Mouse (Mus musculus): ENCODE data around the gene Tmem201.

DNA sequence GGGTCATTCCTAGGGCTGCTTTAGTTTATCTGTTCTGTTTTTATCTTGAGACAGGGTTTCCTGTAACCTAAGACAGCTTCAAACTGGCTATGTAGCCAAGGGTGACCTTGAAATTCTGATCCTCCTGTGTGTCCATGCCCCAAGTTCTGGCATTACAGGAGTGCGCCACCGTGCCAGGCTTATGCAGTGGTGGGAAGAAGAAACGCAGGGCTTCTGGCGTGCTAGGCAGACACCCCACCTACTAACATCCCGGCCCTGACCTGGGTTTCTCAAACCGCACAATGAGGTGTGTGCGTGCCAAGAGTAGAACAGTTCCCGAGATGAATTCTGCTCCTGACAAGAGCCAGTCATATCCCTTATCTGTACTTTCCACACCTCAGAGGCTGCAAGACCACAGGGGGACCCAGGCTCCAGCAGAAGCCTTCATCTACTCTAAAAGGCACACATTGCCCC lies 47.0 kb downstream of the Tmem201 start:
- no peak for TF ChIP-seq CTCF (IDR thresholded peaks at IDR 0.05; ENCODE audit: insufficient read depth, low read length)
- TF ChIP-seq POLR2A (IDR thresholded peaks at IDR 0.05; ENCODE audit: borderline replicate concordance, extremely low read depth, low read depth, low read length), result no peak

Data from lung, adult 2 months (tissue).